Mouse (Mus musculus) CH12.LX (cell line): ENCODE measurements around the gene Sumo2.

ENCODE experiments used
- CTCF ChIP-seq, 2 experiments: IDR thresholded peaks in 1 of 2; conservative IDR thresholded peaks in 1 of 2; 2 replicates each; pipeline ENCODE4 v1.5.1; 2011 to 2012; ENCODE audit warnings: low read depth in 2 of 2, low read length in 2 of 2, improper control_type of control experiment in 1 of 2, inconsistent platforms in 1 of 2, mild to moderate bottlenecking in 1 of 2, moderate library complexity in 1 of 2
- E2F4 ChIP-seq: IDR thresholded peaks from 2 replicates; pipeline ENCODE4 v1.6.1; 2011; ENCODE audit warnings: low read depth, low read length, improper control_type of control experiment; ENCODE audit not compliant: insufficient replicate concordance
- EP300 ChIP-seq: IDR thresholded peaks from 2 replicates; pipeline ENCODE4 v1.6.1; 2011; ENCODE audit warnings: low read length, improper control_type of control experiment
- HCFC1 ChIP-seq: IDR thresholded peaks from 2 replicates; pipeline ENCODE4 v1.6.1; 2012; ENCODE audit warnings: low read depth, mild to moderate bottlenecking, inconsistent platforms, low read length, improper control_type of control experiment
- IRF4 ChIP-seq: IDR thresholded peaks from 2 replicates; pipeline ENCODE4 v1.6.1; 2014; ENCODE audit warnings: low read depth, mild to moderate bottlenecking, inconsistent platforms, low read length, improper control_type of control experiment
- JUND ChIP-seq: conservative IDR thresholded peaks from 2 replicates; pipeline ENCODE4 v1.6.1; 2011; ENCODE audit warnings: low read depth, low read length, improper control_type of control experiment
- KAT2A ChIP-seq: IDR thresholded peaks from 2 replicates; pipeline ENCODE4 v1.6.1; 2012; ENCODE audit warnings: low read length, improper control_type of control experiment, inconsistent platforms; ENCODE audit not compliant: insufficient replicate concordance
- MEF2A ChIP-seq: IDR thresholded peaks from 2 replicates; pipeline ENCODE4 v1.6.1; 2014; ENCODE audit warnings: low read depth, mild to moderate bottlenecking, inconsistent platforms, low read length, improper control_type of control experiment, borderline replicate concordance
- POLR2A ChIP-seq: IDR thresholded peaks from 2 replicates; pipeline ENCODE4 v1.6.1; 2011; ENCODE audit warnings: low read depth, mild to moderate bottlenecking, improper control_type of control experiment, low read length
- POLR2AphosphoS2 ChIP-seq: IDR thresholded peaks from 2 replicates; pipeline ENCODE4 v1.6.1; 2011; ENCODE audit warnings: low read depth, low read length, improper control_type of control experiment

DNA sequence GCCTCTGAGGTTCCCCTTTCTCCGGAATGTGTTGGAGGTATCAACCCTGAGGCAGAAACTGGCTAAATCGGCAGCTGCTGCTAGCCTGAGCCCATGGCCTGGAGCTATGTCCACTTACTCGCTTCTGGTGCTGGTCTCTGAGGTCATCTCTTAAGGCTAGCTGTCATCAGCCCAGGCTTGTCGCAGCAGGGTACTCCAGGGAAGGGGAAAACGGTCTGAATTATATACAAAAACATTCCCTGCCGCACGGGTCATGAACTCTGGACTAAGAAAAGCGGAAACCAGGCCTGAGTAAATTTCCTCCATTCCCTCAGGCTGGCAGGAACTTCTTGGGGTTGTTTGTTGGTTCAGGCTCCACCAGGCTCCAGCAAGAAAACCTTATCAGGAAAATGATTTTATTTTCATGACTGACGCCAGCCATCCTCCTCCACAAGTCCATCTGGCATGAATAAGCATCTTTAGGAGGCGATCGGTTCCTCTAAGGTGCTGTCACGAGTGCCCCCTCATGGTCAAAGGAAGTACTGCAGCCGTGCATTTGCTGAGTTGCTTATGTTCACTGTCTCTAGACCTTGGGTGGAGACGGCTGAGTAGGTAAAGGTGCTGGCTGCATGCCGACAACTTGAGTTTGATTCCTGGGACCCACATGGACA lies 62.3 kb downstream of the Sumo2 start:
- TF ChIP-seq CTCF (conservative IDR thresholded peaks at IDR 0.05 in 1 of 2, IDR thresholded peaks at IDR 0.05 in 1 of 2; ENCODE audit: low read depth in 2 of 2, low read length in 2 of 2) = peak; percentile 99 to 100
- peak; percentile 62; the same call in 1 of the 2 replicates for TF ChIP-seq MEF2A
- TF ChIP-seq POLR2AphosphoS2 = no peak
- TF ChIP-seq POLR2A = peak; percentile 52; the same call in 1 of the 2 replicates
- TF ChIP-seq KAT2A = 0 out of 2 replicates have a peak, but pooled peaks have one; percentile 33
- peak; percentile 51; the same call in 1 of the 2 replicates for TF ChIP-seq EP300
- TF ChIP-seq E2F4 = peak; percentile 70; the same call in 1 of the 2 replicates
- TF ChIP-seq IRF4 = peak; percentile 76
- TF ChIP-seq JUND = 0 out of 2 replicates have a peak, but pooled peaks have one; percentile 28
- peak; percentile 63 for TF ChIP-seq HCFC1
